Mouse (Mus musculus): ENCODE measurements around the gene Flt4. TPM values are rescaled to one million over a fixed set of nuclear protein-coding genes. Genes with fewer than 3 reads are reported as not detected.

Gene Flt4
- polyA plus RNA-seq, 1 experiment from 2014 or later, result 8.3 TPM

DNA sequence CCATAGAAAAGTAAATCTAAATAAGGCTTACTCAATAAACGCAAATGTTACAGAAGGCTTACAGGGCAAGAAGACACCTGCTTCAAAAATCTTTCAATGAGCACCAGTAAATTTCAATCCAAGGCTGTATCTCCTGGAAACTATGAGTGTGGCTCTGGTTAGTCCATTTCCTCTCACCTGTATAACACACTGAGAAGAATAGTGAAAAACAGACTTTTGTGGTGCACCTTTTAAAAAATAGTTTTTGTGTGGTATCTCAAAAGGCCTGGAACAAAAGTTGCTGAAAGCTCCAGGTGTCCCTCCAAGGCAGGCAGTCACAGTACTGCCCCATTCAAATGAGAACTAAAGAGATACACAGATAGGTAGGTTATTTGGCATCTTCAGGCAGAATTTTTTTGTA is 90.0 kb downstream of the Flt4 start:
- Histone ChIP-seq H3K27ac (ENCODE audit: poor library complexity, severe bottlenecking) (no peak overlapping the region), H3K9ac (no peak overlapping the region), H3K4me3 (no peak overlapping the region), H3K27me3 (replicated peaks) (no peaks in the 10 kb centered on the region), H3K4me1 (replicated peaks) (peaks cover 9% of the 10 kb centered on the region), H3K9me3 (replicated peaks) (no peaks in the 10 kb centered on the region), H3K36me3 (peaks cover 44% of the 10 kb centered on the region), H3K4me2 (no peak overlapping the region)
- 93% methylated on average over 1 of the region's 1 CpGs for WGBS
- ATAC-seq (ENCODE audit: insufficient number of reproducible peaks, low FRiP score), result no peak

- H3K4me2 ChIP-seq, result no peak overlapping the region
- peaks cover 7% of the 10 kb centered on the region for H3K4me1 ChIP-seq (replicated peaks)
- no peak overlapping the region for H3K4me3 ChIP-seq
- no peaks in the 10 kb centered on the region for H3K9me3 ChIP-seq (replicated peaks)
- H3K27me3 ChIP-seq (replicated peaks), result no peaks in the 10 kb centered on the region
- H3K27ac ChIP-seq (ENCODE audit: poor library complexity, severe bottlenecking), result no peak overlapping the region
- WGBS, result 97% methylated on average over 8 of the region's 8 CpGs
- H3K36me3 ChIP-seq, result peaks cover 48% of the 10 kb centered on the region
- H3K9ac ChIP-seq, result no peak overlapping the region
- no peak for ATAC-seq (ENCODE audit: insufficient number of reproducible peaks, low FRiP score)
Observed at GRCm38 (mm10) chr11:49702014-49702413, 93.0 kb downstream of the Flt4 start.

Other genes with a start within 250 kb of the Flt4 start
- gene Olfr1389, start 186.2 kb upstream of the Flt4 start, polyA plus RNA-seq (2016; fragmentation: Nextera tagmentation; extraction: Ambion mirVana), result not detected in 2 replicates
- gene Olfr1388, start 172.6 kb upstream of the Flt4 start, polyA plus RNA-seq (2016; fragmentation: Nextera tagmentation; extraction: Ambion mirVana), result not detected in 2 replicates
- not detected in 2 replicates for gene Olfr1387, start 153.9 kb upstream of the Flt4 start, polyA plus RNA-seq (2016; fragmentation: Nextera tagmentation; extraction: Ambion mirVana)
- not detected in 2 replicates for gene Olfr1386, start 144.2 kb upstream of the Flt4 start, polyA plus RNA-seq (2016; fragmentation: Nextera tagmentation; extraction: Ambion mirVana)
- not detected in 2 replicates for gene Olfr1385, start 120.2 kb upstream of the Flt4 start, polyA plus RNA-seq (2016; fragmentation: Nextera tagmentation; extraction: Ambion mirVana)
- gene Olfr1384, start 102.5 kb upstream of the Flt4 start, polyA plus RNA-seq (2016; fragmentation: Nextera tagmentation; extraction: Ambion mirVana), result not detected in 2 replicates
- gene Olfr1383, start 89.6 kb upstream of the Flt4 start, polyA plus RNA-seq (2016; fragmentation: Nextera tagmentation; extraction: Ambion mirVana), result not detected in 2 replicates
- not detected in 2 replicates for gene Olfr1382, start 81.0 kb upstream of the Flt4 start, polyA plus RNA-seq (2016; fragmentation: Nextera tagmentation; extraction: Ambion mirVana)
- gene Olfr1381, start 65.8 kb upstream of the Flt4 start, polyA plus RNA-seq (2016; fragmentation: Nextera tagmentation; extraction: Ambion mirVana), result not detected in 2 replicates
- not detected in 2 replicates for gene Olfr1380, start 52.4 kb upstream of the Flt4 start, polyA plus RNA-seq (2016; fragmentation: Nextera tagmentation; extraction: Ambion mirVana)
- gene Scgb3a1, start 54.3 kb downstream of the Flt4 start, polyA plus RNA-seq (2016; fragmentation: Nextera tagmentation; extraction: Ambion mirVana), result 0.40 TPM in 1 of 2 replicates, not detected in the other
- gene Cnot6, start 103.5 kb downstream of the Flt4 start, polyA plus RNA-seq (2016; fragmentation: Nextera tagmentation; extraction: Ambion mirVana), result 61.5 and 65.9 TPM in 2 replicates
- 13.9 and 14.7 TPM in 2 replicates for gene Gfpt2, start 184.9 kb downstream of the Flt4 start, polyA plus RNA-seq (2016; fragmentation: Nextera tagmentation; extraction: Ambion mirVana)
- 37.3 and 39.4 TPM in 2 replicates for gene Mapk9, start 237.5 kb downstream of the Flt4 start, polyA plus RNA-seq (2016; fragmentation: Nextera tagmentation; extraction: Ambion mirVana)